Mouse (Mus musculus): ENCODE data around the gene Dyrk3. TPM values are rescaled to one million over a fixed set of nuclear protein-coding genes. Genes with fewer than 3 reads are reported as not detected.
"Not testable (repeated sequence)": the region's sequence is repeated elsewhere in the genome, so short reads cannot be mapped to it uniquely, and the experiment has no call there.

Gene Dyrk3
- polyA plus RNA-seq, 1 experiment: 0.65 TPM

- Histone ChIP-seq H3K36me3 (ENCODE audit: control insufficient read depth, insufficient read depth, low read length) (peaks cover 60% of the 10 kb centered on the region), H3K4me1 (ENCODE audit: control insufficient read depth, insufficient read depth, insufficient read length, low read length) (no peaks in the 10 kb centered on the region), H3K27ac (ENCODE audit: insufficient read depth, low read depth, low read length) (no peak overlapping the region), H3K27me3 (ENCODE audit: control insufficient read depth, insufficient read depth, low read length) (no peaks in the 10 kb centered on the region), H3K4me3 (ENCODE audit: low read depth, low read length) (no peak overlapping the region)
- no peak for TF ChIP-seq CTCF (IDR thresholded peaks at IDR 0.05; ENCODE audit: extremely low read depth, insufficient read length, insufficient replicate concordance, low read depth, low read length)
- TF ChIP-seq POLR2A (IDR thresholded peaks at IDR 0.05; ENCODE audit: low read depth, low read length): no peak
- 84% methylated on average over 12 of the region's 12 CpGs for WGBS
Observed at GRCm38 (mm10) chr1:131174299-131174861, 36.2 kb upstream of the Dyrk3 start.

GRCm38 (mm10) chr1:131173809-131174208 is 35.7 kb upstream of the Dyrk3 start:
- WGBS: 71% methylated on average over 6 of the region's 6 CpGs
- Histone ChIP-seq H3K36me3 (ENCODE audit: control insufficient read depth, insufficient read depth, low read length) (peaks cover 61% of the 10 kb centered on the region), H3K27me3 (ENCODE audit: control insufficient read depth, insufficient read depth, low read length) (no peaks in the 10 kb centered on the region)

GRCm38 (mm10) chr1:131173001-131173400 is 34.9 kb upstream of the Dyrk3 start:
- Histone ChIP-seq H3K27me3 (ENCODE audit: control insufficient read depth, insufficient read depth, low read length) (no peaks in the 10 kb centered on the region), H3K4me1 (ENCODE audit: control insufficient read depth, insufficient read depth, insufficient read length, low read length) (no peaks in the 10 kb centered on the region), H3K27ac (ENCODE audit: insufficient read depth, low read depth, low read length) (no peak overlapping the region), H3K36me3 (ENCODE audit: control insufficient read depth, insufficient read depth, low read length) (peaks cover 64% of the 10 kb centered on the region), H3K4me3 (ENCODE audit: low read depth, low read length) (no peak overlapping the region)
- 84% methylated on average over 7 of the region's 7 CpGs for WGBS
- TF ChIP-seq CTCF (IDR thresholded peaks at IDR 0.05; ENCODE audit: extremely low read depth, insufficient read length, insufficient replicate concordance, low read depth, low read length) (no peak), POLR2A (IDR thresholded peaks at IDR 0.05; ENCODE audit: low read depth, low read length) (no peak)

More at GRCm38 (mm10) chr1:131173809-131174208, 35.7 kb upstream of the Dyrk3 start:
- Histone ChIP-seq H3K4me1 (ENCODE audit: control insufficient read depth, insufficient read depth, insufficient read length, low read length) (no peaks in the 10 kb centered on the region), H3K4me3 (ENCODE audit: low read depth, low read length) (no peak overlapping the region), H3K27ac (ENCODE audit: insufficient read depth, low read depth, low read length) (no peak overlapping the region)
- TF ChIP-seq CTCF (IDR thresholded peaks at IDR 0.05; ENCODE audit: extremely low read depth, insufficient read length, insufficient replicate concordance, low read depth, low read length) (no peak), POLR2A (IDR thresholded peaks at IDR 0.05; ENCODE audit: low read depth, low read length) (no peak)

- Histone ChIP-seq H3K27ac (ENCODE audit: insufficient read depth, low read depth, low read length) (no peak overlapping the region), H3K36me3 (ENCODE audit: control insufficient read depth, insufficient read depth, low read length) (peaks cover 72% of the 10 kb centered on the region), H3K4me1 (ENCODE audit: control insufficient read depth, insufficient read depth, insufficient read length, low read length) (no peaks in the 10 kb centered on the region), H3K4me3 (ENCODE audit: low read depth, low read length) (no peak overlapping the region), H3K27me3 (ENCODE audit: control insufficient read depth, insufficient read depth, low read length) (no peaks in the 10 kb centered on the region)
- no peak for TF ChIP-seq POLR2A (IDR thresholded peaks at IDR 0.05; ENCODE audit: low read depth, low read length)
- no peak for TF ChIP-seq CTCF (IDR thresholded peaks at IDR 0.05; ENCODE audit: extremely low read depth, insufficient read length, insufficient replicate concordance, low read depth, low read length)
- 95% methylated on average over 10 of the region's 10 CpGs for WGBS
Observed at GRCm38 (mm10) chr1:131167612-131168011, 29.5 kb upstream of the Dyrk3 start.

- no peak for TF ChIP-seq CTCF (IDR thresholded peaks at IDR 0.05; ENCODE audit: extremely low read depth, insufficient read length, insufficient replicate concordance, low read depth, low read length)
- TF ChIP-seq POLR2A (IDR thresholded peaks at IDR 0.05; ENCODE audit: low read depth, low read length): no peak
- Histone ChIP-seq H3K36me3 (ENCODE audit: control insufficient read depth, insufficient read depth, low read length) (peaks cover 70% of the 10 kb centered on the region), H3K4me1 (ENCODE audit: control insufficient read depth, insufficient read depth, insufficient read length, low read length) (no peaks in the 10 kb centered on the region), H3K4me3 (ENCODE audit: low read depth, low read length) (no peak overlapping the region), H3K27me3 (ENCODE audit: control insufficient read depth, insufficient read depth, low read length) (no peaks in the 10 kb centered on the region), H3K27ac (ENCODE audit: insufficient read depth, low read depth, low read length) (no peak overlapping the region)
- WGBS: 78% methylated on average over 6 of the region's 6 CpGs
Observed at GRCm38 (mm10) chr1:131164427-131164826, 26.3 kb upstream of the Dyrk3 start.

- H3K27me3 ChIP-seq (ENCODE audit: control insufficient read depth, insufficient read depth, low read length): no peaks in the 10 kb centered on the region
- no peak overlapping the region for H3K27ac ChIP-seq (ENCODE audit: insufficient read depth, low read depth, low read length)
- H3K36me3 ChIP-seq (ENCODE audit: control insufficient read depth, insufficient read depth, low read length): peaks cover 54% of the 10 kb centered on the region
- no peak for TF ChIP-seq CTCF (IDR thresholded peaks at IDR 0.05; ENCODE audit: extremely low read depth, insufficient read length, insufficient replicate concordance, low read depth, low read length)
- no peak for TF ChIP-seq POLR2A (IDR thresholded peaks at IDR 0.05; ENCODE audit: low read depth, low read length)
- H3K4me1 ChIP-seq (ENCODE audit: control insufficient read depth, insufficient read depth, insufficient read length, low read length): no peaks in the 10 kb centered on the region
- H3K4me3 ChIP-seq (ENCODE audit: low read depth, low read length): no peak overlapping the region
- WGBS: 89% methylated on average over 11 of the region's 11 CpGs
Observed at GRCm38 (mm10) chr1:131161091-131161490, 23.0 kb upstream of the Dyrk3 start.

GRCm38 (mm10) chr1:131159573-131160327 is 21.6 kb upstream of the Dyrk3 start:
- whole genome bisulfite sequencing: 43% methylated on average over 3 of the region's 3 CpGs
- H3K4me1 ChIP-seq (ENCODE audit: control insufficient read depth, insufficient read depth, insufficient read length, low read length); H3K27ac ChIP-seq (ENCODE audit: insufficient read depth, low read depth, low read length); H3K27me3 ChIP-seq (ENCODE audit: control insufficient read depth, insufficient read depth, low read length); H3K4me3 ChIP-seq (ENCODE audit: low read depth, low read length): not testable (repeated sequence)
- peaks cover 49% of the 10 kb centered on the region for H3K36me3 ChIP-seq (ENCODE audit: control insufficient read depth, insufficient read depth, low read length)
